Mouse (Mus musculus) kidney, postnatal 25 days (tissue): ENCODE measurements around the gene Vps72.
"Not testable (repeated sequence)": the region's sequence is repeated elsewhere in the genome, so short reads cannot be mapped to it uniquely, and the experiment has no call there.

Source experiments
- DNase-seq, 2 experiments: peaks; one replicate each; pipeline ENCODE4 v3.0.0; 2021; ENCODE audit warnings: mixed read lengths in 2 of 2

The Vps72 gene

DNA sequence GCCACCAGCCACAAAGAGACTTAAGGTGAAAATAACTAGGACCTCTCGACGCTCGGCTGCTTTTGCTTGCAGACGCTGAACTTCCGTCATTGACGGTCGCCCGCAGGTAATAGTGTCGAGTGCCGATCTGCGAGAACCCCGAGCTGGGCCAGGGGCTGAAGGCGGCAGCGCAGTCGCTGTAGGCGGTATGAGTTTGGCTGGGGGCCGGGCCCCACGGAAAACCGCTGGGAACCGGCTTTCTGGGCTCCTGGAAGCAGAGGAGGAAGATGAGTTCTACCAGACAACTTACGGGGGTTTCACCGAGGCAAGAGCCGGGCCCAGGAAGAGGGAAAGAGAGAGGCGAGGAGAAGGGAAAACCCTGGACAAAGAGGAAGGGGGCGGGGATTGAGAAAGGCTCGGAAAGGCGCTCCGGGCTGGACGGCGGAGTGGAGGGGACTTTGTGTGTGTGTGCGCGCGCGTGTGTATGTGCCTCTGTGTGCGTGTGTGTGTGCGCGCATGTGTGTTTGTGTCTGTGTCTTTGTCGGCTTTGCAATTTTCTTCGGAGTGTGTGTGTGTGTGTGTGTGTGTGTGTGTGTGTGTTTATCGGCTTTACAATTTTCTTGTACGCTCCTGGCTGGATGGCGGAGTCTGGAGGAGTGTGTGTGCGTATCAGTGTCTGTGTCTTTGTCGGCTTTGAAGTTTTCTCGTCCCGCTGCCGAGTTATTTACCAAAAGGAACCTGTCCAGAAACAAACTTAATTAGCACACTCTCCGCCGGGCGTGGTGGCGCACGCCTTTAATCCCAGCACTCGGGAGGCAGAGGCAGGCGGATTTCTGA is at the start of gene Vps72:
Gene Vps72, plus strand, starts transcription at position 112 of the 816 bp plus-strand sequence.
- DNase-seq = peak; percentile 91 to 96

DNA sequence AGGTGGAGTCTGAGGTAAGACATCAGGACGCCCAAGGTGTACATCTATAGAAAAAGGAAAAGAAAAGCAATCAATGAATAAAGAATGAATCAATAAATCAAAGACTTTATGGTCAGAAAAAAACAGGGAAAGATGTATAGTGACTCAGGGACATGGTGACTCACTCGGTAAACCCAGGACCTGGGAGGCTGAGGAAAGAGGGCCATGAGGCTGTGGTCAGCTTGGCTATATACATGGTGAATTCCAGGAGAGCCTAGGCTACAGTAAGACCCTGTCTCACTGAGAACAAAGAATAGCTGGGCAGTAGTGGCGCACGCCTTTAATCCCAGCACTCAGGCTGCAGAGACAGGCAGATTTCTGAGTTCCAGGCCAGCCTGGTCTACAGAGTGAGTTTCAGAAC is 47.1 kb upstream of the Vps72 start:
- DNase-seq = no peak

DNA sequence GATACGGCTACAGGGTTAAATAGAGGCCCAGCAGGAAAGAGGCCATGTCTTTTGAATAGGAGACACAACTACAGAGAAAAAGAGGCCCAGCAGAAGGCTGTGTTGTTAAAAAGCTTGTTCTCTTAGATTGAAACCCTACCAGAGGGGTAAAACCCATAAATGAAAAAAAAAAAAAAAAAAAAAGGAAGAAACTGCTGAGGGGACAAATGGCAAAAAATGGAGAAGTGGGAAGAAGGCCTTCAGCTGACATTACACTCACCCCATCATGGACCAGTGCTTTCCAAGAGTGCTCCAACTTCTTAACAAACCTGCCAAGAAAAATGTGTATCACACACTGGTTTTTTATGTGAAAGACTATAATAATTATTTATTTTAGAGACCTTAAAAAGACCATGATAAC is 45.3 kb upstream of the Vps72 start:
- no peak for DNase-seq

DNA sequence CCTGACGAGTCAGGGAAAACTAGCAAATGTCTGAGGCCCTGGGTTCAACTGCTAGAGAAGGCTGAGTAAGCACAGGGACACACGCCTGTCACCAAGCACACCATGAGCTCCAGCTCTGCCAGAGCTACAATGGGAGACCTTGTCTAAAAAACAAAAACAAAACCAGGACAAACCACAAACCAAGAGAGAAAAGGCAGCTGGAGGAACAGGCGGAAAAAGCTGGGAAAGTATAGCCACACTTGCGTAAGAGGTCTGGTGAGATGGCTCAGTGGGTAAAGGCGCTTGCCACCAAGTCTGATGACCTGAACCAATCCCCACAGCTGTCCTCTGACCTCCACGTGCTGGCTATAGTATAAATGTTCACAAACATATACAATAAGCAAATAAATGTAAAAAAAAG is 44.7 kb upstream of the Vps72 start:
- DNase-seq = no peak

DNA sequence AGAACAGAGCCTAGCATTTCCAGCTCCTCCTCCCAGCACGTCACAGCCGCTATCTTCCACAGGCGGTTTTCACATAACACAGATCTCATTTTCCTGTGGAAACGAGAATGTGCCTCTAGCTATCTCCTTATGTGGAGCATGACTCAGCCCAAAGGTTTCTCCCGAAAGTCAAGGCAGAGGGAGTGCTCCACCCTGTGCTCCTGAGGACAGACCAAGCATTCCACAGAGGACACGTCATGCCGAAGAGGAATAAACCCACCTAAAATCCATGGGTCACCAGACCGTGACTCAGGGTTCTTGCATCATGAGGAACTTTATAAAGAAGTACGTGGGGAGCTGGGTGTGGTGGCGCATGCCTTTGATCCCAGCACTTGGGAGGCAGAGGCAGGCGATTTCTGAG is 44.3 kb upstream of the Vps72 start:
- DNase-seq = no peak

DNA sequence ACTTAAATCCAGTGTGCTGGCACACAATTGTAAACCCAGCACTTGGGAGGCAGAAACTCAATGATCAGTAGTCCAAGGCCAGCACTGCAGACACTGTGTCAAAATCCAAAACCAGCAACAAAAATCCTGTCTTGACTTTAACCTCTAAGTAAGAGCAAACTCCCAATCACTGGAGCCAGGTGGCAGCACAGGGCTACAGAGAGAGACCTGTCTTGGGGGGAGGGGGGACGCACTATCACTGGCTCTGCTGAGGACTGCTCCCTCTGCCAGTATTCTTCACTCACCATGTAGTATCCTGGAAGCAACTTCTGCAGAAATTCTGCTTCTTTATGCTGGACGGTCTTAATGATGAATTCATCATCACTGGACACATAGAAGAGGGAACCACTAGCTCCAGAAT is 39.2 kb upstream of the Vps72 start:
- no peak for DNase-seq

DNA sequence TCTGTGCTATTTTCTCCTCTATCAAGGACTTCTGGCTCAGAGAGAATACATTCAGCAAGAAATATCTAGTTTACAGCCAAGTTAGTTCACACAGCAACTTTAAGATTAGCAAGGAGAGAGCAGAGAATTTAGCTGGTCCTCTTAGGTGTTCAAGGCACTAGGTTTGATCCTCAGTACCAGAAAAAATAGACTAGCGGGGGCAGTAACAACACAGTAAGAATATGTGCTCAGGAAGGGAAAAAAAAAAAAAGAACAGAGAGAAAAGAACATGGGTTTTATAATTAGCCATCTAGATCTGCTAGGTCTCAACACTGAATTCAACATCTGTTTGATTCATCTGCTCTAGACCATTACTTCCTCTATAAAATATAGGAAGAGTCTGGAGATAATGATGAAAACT is 22.8 kb upstream of the Vps72 start:
- DNase-seq = no peak

DNA sequence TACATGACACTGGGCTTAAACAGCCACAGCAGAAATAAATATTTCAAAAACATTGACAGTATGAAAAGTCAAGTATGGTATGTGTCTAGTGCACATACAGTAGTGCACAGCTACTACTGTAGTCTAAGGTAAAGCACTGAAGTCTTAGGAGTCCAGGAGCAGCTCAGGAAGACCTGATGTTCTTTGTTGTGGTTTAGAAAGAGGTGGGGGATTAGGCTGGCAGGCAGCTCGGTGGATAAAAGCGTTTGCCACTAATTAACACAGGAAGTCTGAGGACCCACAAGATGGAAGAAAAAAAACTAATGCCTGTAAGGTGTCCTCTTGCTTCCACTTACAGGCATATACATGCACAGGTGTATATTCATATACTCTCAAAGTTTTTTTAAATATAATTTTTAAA is 10.0 kb upstream of the Vps72 start:
- DNase-seq = no peak

DNA sequence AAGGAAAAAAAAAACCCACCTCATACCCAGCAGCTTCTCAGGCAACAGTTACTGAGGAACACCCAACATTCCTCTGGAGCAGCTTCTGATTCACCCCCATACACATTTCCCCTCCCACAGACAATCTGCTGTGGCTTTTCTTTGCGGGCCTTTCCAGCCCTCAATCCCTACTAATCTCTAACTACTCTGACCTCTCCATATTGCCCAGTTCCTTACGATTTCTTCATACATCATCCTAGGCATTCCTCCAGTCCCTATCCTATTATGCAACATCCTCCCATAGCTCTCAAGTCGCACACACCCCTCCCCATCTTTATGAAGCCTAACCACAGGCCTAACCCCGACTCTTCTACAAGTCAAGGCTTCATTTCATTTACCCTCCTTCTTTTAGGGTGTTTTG is 5.7 kb upstream of the Vps72 start:
- no peak for DNase-seq

DNA sequence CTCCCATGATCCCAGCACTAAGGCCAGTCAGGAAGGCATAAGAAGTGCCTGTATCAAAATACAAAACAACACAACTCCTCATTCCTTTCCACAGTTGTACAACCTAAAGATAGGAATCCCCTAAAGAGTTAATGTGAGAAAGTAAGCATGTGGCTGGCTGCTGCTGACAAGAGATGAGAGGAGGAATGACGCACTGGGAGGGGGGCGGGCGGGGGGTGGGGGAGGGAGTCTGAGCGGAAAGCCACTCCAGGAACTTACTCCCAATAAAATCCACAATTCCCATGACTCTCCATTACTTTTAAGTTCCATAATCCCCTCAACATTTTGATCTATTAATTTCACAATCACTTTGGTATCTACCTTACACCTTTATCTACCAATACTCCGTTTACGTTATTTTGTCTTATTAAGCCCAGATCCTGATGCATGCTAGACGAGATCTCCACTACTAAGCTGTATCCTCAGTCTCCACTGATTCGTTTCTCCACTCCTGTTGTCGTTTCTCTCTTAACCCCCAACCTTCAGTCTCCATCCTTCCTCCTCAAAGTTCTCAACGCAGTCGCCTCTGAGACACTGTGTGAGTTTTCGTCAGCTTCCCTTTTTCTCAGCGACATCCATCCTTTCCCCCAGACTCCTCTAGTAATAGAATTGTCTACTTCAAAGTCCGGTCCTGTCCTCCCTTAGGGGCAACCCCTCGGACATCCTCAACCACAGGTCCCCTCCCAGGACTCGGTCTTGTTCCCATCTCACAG is 5.1 kb upstream of the Vps72 start:
- no peak for DNase-seq

DNA sequence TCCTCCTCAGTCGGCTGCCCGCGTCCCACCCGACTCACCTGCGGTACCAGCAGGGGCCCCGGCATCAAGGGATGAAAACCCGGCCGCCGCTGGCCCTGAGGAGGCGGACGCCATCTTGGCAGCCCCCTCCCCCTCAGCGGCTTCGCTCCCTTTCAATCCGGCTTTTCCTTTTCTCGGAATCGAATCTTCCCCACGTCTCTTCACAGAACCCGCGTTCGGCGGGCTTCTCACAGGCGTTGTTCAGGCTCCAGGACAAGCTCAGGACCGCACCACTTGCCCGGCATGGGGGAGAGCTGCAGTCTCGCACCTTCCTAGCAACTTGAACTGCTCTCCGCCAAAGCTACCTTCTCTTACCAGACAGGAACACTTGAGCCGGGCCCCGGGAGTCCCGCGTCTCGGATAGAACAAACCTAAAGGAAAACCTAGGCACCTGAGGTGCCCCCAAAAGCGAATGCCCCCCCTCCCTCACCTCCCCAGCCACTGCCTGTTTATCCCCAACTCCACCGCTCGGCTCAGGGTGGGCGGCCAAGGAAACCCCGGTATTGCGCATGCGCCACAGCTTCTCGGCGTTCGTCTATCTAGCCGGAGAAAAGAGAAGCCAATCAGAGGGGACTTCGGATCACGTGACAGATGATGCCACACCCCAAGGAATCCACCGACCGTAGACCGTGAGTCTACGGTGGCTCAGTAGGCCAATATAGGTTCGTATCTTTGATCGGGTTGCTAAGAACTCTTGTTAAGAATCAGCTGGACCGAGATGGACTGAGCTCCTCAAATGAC is 4.3 kb upstream of the Vps72 start, which contains the start of gene Pip5k1a:
Gene Pip5k1a, minus strand, starts transcription at position 593 of the 780 bp plus-strand sequence.
- DNase-seq = peak; percentile 97 to 98

DNA sequence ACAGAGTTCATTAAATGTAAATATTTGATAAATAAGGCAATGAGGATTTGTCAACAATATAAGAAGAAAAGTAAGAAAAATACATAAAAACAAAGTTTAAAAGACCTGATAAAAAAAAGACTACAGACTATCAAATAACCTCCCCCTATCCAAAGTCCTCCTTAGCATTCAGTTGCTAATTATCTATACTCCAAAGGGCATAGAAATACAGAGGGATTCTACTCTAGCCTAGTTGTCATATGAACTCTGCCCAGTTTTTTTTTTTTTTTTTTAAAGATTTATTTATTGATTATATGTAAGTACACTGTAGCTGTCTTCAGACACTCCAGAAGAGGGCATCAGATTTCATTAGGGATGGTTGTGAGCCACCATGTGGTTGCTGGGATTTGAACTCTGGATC is 3.5 kb upstream of the Vps72 start:
- not testable (repeated sequence) for DNase-seq

DNA sequence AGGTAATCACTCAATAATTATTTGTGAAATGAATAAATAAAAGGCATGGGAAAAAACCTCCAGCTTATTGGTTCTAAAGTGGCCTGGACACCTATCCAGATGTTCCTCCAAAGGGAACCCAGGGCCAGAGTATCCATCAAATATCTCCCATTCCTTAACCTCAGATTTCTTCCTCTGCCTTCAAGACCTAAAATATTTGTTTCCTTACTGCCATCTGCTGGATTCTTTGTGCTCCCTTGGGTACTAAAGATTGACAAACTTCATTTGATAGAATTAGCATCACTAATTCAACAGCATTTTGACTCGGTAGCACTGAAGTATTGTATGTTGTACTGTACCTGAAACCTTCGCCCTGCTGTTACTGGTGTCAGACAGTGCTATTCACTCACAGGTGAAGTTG is 2.9 kb upstream of the Vps72 start:
- DNase-seq = no peak

DNA sequence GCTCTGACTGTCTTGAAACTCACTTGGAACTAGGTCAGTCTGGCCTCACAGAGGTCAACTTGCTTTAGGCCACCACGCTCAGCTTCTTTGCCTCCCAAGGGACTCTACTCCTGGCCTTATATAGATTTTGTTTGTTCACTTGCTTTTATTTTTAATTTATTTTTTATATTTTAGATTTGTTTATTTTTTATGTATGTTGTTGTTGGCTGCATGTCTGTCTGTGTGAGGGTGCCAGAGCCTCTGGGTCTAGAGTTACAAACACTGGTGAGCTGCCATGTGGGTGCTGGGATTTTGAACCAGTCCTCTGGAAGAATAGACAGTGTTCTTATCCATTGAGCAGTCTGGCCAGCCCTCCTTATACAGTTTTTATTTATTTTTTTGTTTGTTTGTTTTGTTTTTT is 1.9 kb downstream of the Vps72 start:
- no peak for DNase-seq

DNA sequence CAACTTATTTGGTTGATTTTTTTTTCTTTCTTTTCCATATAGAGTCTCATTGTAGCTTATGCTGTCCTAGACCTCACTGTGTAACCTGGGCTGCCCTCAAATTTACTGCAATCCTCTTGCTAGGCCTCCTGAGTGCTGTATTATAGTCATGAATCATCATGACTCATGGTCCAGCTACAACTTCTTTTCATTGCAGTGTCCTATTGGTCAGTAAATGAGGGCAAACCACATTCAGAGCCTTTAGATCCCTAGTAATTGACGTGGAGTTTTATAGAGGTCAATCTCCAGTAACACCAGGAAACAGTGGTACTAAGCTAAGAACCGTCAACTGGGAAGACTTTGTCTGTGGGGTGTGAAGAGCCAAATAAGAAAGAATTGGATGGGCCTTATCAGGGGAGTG is 6.9 kb downstream of the Vps72 start:
- no peak for DNase-seq

DNA sequence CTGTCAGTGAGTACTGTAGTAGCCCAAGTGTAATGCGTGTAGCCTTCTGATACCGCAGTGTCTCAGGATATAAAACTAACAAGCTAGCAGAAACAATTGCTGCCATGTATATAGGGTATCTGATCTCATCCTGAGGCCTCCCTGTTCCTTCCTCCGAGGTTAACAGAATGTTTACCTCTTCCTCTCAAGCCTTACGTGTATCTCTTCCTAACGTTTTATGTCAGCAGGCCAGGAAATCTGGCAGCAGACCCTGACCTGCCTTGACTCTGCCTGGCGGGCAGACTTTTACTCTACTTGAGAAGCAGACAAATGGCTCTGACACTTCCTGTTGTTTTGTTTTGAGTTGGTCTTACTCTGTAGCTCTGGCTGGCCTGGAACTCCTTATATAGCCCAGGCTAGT is 10.8 kb downstream of the Vps72 start:
- DNase-seq = no peak

DNA sequence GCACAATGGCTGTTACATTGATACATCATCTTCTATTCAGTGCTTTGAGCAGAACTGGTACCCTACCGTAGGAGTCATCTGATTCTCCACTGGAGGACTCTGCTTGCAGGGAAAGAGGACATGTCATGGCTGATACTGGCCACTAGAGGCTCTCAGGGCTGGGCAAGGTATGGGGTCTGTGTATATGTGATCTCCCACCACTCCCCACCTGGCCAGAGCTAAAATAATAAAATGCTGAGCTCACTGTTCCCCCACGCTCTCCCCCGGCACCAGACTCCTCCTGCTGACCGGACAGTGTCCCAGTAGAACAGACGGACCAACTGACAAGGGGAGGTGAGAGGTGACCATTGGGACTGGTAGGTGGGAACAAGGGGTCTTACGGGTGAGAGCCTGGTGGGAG is 13.4 kb downstream of the Vps72 start, which contains the start of gene Tmod4:
Gene Tmod4, plus strand, starts transcription at position 231 of the 400 bp plus-strand sequence.
- DNase-seq = no peak

DNA sequence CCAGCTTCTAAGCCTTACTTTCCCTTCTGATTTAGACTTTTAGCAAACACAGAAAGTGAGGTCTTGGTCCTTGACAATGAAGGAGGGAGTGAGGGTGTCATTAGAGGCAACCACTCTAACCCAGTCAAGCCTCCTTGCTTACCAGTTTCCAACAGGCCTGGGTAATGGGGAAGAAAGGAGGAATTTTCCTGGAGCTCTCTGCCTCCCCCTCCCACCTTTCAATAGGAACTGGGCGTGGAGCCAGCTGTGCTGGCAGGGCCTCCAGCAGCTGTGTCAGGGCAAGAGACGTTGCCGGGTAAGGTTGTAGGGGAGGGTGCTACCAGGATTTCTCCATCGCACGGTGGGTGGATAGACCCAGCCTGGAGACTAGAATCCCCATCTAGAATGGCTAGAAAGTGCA is 14.2 kb downstream of the Vps72 start:
- DNase-seq = peak; percentile 63 to 68

DNA sequence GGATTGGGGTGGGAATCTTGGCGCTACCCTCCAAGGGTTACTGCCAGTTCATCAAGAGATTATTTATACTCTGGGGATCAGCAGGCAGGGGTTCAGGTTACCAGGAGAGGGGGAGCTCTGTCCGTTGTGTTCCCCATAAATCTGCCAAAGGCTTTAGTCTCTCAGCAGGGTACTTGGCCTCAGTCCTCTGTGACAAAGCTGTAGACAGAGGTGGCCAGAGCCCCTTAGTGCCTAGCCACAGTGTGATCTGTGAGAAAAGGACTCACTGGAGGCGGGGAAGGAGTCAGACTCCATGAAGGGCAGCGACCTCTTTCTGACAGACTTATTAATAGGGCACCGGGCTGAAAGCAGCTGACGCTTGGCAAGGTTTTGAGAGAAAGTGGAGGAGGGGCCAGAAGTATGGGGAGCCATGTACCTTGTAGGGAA is 18.4 kb downstream of the Vps72 start:
- peak; percentile 76 to 87 for DNase-seq

DNA sequence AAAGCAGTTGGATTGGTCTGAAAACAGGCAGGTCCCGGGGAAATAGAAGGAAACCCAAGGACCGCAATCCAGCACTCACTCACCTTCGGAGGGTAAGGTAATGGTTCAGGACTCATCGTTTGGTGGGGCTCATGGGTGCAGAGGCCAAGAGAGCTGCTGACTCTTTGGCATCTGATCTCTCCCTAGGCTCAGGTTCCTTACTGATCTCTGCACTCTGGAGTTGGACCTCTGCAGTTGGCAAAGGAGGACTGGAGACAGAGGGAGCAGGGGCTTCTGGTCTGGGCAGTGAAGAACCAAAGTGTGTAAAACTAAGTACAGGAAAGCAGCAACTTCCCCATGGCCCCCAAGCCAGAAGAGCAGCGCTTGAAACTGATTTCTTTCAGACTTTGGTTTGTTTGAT is 19.3 kb downstream of the Vps72 start:
- DNase-seq = peak; percentile 26 to 70

DNA sequence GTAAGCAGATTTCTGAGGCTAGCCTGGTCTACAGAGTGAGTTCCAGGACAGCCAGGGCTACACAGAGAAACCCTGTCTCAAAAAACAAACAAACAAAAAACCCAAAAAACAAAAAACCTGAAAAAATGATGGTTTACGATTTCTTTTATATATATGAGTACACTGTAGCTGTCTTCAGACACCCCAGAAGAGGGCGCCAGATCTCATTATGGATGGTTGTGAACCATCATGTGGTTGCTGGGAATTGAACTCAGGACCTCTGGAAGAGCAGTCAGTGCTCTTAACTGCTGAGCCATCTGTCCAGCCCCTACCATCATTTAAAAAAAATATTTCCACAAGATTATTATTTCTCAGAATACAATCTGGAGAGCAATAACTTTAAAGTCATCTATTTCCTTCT is 21.6 kb downstream of the Vps72 start:
- not testable (repeated sequence) for DNase-seq

DNA sequence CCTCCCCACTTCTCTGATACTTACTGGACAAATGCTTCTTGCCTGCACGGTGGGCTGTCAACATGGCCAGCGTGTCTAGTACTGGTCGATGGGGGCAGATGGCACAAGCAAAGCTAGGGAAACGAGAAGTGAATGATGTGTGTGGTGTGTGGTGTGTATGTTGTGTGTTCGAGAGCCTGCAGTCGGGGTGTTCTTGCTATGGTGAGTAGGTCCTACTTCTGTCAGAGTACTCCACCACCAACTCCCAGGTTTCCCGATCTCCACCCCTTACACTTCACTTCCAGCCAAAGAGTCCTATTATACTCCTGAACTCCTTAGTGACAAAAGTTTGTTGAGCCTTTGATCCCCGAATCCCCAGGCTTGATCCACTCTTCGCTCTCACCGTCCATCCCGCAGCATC is 22.4 kb downstream of the Vps72 start:
- DNase-seq = no peak

DNA sequence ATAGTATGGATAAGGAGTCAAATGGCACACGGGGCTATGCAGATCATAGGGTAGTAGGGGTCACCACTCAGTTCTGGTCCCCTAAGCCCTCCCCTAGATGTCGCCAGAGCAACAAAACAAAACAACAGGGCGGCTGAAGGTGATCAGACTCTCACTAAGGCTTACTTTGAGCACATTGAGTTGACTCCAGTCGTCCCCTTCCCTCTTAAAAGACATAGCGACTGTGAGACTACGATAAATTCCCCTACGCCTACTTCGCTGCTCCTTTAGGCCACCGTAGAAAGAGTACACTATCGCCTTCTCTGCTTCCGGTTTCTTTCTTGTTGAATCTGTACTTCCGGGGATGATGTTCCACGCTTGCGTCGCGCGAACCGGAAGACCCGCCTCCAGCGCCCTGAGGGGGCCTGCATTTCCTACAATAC is 22.9 kb downstream of the Vps72 start, which contains the start of the genes Scnm1 and Lysmd1:
Gene Scnm1, minus strand, starts transcription at position 332 of the 422 bp plus-strand sequence.
Gene Lysmd1, plus strand, starts transcription at position 409 of the 422 bp plus-strand sequence.
- peak; percentile 89 to 96 for DNase-seq
